Mouse (Mus musculus) regulatory T cell (primary cell): ENCODE data around the gene Med4.
"Not testable (repeated sequence)": the region's sequence is repeated elsewhere in the genome, so short reads cannot be mapped to it uniquely, and the experiment has no call there.

Experiments
- in situ Hi-C: fragments of 300-600 bp; cut with MboI, MseI; formaldehyde crosslinking; loops from one replicate; pipeline ENCODE4 v1.15.1; 2025; ENCODE audit warnings: high pct_unique_total_duplicates

The Med4 gene

DNA sequence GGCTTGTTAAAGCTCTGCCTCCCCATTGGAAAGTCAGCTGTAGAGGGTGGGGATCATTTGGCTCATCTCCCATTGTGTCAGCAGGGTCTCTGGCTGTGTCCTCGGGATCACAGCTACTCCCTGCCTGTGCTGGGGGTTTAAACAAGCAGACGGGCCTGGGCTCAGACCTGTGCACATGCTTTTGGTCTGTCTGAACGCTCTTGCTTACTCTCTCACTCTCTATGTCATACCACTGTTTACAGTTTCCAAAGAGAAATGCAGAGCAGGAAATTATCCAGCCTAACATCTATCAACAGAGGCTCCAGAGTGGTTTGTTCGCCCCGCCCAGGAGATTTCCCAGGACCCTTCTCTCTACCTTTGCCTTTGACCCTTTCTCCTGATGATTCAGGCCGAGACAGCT, 8.1 kb upstream of the Med4 start:
- in situ Hi-C loops, result no loop called here

DNA sequence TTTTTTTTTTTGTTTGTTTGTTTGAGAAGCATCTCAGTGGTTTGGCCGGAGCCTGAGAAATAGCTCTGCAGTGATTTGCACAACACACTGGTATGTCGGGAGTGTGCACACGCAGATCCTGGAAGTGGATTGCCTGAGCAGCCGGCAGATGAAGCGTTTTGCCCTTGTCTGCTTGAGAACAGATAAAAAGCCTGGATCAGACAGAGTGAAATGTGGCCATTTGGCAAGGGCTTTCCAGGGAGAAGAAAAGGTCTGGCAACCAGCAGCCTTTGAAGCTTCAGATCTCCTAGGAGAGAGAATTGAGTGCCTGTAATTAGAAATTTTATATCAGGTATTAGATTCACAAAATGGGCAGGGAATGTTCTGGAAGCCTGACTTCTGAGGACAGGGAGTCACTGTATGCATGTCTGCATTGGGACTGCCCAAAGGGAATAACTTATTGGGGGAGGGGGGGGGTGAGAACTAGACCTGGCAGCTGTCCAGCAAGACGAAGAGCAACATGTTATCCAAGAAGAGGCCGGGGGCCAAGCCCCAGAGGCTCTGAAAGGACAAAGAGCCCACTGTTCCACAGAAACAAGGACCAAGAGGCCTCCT, 7.1 kb upstream of the Med4 start:
- in situ Hi-C loops, result no loop called here

DNA sequence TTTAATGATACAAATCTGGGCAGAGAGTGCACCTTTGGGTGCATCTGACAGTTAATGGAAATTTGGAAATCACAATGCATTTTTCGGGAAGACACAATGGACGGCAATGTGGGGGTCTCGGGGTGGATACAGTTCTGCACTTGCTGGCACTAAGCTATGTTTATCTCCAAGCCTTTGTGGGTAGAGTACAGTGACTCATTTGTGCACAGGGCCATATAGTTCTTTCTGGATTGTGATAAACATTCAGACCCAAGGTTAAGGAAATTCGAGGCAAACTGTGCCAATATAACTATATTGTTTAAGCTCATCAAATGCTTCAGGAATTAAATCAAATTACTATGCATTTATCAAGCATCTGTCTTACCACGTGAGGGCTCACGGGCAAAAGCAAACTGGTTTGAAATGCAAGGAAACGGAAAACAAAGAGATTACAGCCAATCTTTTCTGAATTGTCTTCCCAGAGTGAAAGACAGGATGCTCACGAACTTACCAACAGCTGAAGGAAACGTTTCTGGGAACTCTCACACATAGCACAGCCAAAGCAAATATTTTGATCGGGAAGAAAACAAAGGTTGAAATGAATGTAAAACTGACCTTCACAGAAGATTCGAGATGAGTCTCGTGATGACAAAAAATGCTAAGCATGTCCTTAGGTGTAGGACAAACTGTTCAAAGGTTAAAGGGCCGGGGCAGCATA, 6.4 kb upstream of the Med4 start:
- in situ Hi-C loops, result no loop called here

DNA sequence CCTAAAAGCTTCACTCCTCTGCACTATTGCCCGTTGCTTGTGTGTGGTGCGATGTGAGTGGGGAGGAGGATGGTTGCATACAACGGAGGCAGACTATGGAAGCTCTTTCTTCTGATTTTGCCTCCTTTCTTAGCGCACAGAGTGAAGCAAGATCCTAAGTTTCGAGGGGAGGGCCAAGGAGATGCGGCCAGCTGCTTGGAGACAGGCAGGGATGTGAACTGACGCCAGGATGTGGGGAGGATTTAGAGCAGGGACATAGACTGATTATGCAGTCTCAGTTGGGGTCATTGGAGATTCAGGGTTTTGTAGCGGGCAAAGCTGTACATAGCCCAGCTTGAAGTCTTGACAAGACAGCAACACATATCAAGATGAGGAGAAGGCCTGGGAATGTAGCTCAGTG, 3.5 kb upstream of the Med4 start:
- in situ Hi-C loops, result no loop called here

DNA sequence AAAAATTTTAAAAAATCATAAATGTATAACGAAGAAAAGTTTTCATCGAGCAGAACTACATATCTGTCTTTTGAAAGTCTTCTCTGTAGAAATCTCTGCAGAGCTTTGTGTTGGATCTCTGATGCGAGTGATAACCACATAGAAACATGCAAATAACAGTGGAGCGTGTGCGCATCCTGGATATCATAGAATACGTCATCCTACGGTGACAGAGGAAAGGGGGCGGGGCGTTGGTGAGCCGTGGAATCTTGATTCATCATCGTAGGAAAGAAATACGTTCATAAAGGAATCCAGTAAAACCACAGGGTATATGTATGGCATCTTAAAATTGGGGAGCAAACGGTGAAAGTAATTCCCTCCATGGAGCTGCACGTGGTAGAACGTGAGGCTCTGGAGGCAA, 2.6 kb upstream of the Med4 start:
- in situ Hi-C loops, result no loop called here

DNA sequence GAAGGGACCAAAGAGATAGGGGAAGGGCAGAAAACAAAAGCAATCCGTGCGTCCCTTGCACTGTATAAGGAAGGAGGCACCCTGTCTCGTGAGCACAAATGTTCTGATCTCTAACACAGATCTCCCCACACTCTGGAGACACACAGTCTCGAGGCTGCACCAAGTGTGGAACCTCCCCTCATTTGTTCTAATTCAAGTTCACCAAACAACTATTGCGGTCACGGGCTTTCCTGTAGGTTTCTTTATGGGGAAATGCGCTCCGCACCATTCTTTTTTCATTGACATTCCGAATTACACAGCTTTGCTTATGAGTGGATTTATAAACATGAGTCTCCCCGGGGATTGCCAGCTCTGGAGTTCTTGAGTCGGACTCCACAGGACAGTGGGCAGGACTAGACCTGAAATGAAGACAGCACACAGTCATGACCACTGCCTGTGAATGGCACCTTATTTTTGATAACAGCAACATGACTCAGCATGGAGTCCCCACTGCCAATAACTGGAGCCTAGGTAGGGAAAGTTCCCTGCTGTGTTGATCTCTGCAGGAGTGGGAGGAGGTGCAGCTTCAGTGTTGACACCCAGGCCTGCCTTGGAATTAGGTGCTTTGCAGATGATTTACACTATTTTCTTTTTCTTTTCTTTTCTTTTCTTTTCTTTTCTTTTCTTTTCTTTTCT, 2.0 kb upstream of the Med4 start:
- in situ Hi-C loops, result no loop called here

DNA sequence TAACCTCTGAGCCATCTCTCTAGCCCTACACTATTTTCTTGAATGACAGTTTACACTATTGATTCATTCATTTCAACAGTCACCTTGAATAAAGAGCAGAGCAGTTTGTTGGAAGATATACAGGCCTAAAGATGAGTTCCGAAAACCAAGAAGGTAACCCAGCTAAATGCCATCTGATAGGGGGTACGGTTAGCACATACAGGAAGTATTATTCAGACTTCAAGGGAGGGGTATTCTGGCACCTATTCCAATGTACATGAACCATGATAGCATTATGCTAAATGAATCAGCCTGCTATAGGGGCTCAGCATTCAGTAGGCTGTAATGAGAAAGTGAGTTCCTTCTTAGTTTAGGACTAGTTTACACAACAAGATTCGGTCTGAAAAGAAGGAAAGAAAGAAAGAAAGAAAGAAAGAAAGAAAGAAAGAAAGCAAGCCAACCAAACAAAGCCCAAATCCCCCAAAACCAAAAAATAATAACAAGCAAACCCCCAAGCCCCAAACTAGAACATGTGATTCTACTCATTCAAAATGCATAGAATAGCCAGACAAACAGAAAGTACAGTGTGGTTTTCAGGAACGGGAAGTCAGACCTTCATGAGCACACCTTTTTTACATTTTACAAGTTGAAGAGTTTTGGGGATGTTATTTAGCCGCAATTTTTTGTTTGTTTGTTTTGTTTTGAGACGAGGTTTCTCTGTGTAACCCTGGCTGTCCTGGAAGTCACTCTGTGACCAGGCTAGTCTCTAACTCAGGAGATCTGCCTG, 1.0 kb upstream of the Med4 start:
- in situ Hi-C loops, result no loop called here

DNA sequence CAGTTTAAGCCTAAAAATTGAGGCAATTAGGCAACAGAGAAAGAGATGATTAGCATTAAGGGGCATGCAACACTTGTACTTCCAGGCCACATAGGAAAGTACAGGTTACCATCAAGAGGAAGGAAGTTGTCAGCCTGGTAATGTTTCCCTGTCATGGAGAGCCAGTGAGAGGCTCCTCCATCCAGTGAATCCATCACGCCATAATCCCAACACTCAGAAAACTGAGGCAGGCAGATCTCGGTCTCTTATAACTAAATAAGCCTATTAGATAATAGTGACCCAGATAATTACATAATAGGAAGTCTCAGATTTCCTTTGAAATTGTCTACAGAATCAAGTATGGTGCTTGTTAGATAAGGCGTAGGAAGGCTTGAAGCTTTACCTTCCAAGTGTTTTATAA, 14.3 kb downstream of the Med4 start:
- in situ Hi-C loops, result no loop called here

DNA sequence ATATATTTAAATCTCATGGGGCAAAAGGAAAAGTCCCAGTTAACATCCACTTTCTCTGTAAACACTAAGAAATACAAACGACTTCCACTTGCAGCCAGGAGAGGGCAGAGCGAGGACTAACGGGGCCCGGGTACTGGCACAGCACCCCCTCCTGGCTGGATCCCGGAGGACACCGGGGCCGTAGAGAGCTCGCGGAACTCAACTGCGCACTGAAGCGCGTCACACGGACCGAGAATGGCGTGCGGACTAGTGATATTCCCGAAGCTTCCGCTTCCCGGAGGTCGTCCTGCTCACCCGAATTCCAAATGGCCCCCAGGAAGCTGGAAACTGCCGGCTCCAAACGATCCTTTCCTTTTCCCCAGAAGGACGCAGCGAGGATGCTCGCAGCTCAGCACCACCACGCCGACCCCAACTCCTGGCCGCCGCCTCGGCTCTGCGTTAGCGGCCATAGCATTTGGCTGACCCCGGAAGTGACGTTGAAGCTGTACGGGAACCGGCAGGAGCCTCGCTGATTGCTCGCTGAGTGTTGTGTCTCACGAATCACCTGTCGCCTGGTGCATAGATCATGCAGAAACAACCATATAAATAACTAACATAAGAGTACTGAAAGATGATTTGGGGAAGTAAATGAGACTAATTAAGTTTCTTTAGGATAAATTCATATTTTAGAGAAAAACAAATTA, 15.1 kb downstream of the Med4 start, which contains the start of gene Sucla2:
Sucla2 (plus strand) TSS at position 554 of the 683 bp plus-strand sequence.
- in situ Hi-C loops, result no loop called here

DNA sequence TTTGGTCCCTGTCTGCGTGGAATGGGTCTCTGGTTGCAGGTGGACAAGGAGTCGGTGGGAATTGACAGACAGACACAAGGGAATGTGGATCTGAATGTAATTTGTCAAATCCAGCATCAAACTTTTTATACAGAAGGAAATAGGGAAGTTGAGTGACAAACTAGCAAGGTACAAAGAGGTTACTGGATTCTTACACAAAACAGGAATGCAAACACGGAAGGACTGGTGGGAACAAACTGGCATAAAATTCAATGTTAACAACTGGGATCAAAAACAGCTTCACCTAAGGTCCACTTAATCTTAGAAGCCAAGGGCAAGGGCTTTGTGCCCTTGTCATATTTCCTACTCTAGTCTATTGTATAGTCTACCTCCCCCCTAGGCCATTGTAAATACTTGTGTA, 18.8 kb downstream of the Med4 start:
- in situ Hi-C loops, result not testable (repeated sequence)

DNA sequence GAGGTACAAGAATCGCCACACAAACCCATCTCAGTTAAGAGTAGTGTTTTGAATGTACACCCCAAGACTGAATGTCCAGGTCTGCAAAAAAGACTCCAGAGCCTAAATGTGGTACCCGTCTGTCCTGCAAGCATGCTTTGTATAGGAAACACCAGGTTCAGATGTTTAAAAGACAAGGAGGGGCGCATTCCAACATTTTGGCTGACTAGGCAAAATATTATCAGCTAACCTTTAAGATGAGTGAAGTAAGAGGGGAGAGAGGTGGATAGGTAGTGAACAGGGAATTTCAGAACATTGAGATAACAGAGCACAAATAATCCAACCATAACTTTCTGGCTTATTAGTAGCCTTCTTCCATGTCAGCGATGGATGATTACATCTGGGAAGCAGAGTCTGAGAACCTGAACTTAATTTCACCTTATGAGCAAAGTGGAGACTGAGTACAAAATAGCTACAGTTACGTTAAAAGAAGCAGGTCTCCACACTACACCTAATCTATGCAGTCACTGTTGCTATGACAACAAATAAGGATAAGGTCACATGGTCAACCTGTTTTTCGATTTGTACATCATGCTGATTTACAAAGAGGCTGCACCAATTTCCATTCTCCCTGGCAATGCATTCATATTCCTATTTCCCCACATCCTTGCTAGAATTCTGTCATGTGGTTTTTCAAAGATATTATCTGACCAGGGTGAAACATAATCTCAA, 24.1 kb downstream of the Med4 start:
- in situ Hi-C loops, result no loop called here

DNA sequence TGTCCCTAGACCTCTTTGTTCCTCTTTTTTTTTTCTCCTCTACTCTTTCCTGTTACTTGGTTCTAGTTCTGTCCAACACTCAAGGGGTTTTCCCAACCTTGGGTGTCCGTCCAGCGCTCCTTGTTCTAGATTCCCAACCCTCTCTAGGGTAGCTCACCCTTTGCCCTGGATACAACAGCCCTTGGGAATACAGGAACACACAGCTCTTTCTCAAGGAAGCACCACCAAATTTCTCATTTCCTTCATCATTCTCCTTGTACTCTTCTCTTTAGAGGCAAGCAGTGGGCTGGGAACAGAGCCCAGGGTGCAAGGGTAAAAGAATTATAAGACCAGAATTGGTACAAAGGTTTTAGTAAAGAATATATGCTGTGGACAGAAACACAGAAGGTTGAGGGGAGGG, 25.8 kb downstream of the Med4 start:
- in situ Hi-C loops, result no loop called here

DNA sequence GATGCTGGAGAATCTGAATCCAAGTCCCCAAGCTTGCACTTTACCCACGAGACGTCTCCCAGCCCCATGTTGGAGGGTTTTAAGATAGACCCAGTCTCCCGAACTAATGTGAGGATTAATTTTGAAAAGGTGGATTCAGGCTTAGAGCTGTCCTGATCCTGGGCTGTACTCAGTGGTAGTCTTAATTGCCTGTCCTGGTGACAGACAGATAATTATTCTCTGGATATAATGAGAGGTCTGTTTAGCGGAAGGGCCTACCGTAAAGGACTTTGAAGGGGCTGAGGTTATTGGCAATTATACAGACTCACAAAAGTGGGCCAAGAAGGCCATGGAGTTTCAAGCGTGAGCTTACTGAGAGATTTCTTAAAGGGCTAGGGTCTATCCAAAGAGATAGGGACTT, 34.0 kb downstream of the Med4 start:
- in situ Hi-C loops, result no loop called here

DNA sequence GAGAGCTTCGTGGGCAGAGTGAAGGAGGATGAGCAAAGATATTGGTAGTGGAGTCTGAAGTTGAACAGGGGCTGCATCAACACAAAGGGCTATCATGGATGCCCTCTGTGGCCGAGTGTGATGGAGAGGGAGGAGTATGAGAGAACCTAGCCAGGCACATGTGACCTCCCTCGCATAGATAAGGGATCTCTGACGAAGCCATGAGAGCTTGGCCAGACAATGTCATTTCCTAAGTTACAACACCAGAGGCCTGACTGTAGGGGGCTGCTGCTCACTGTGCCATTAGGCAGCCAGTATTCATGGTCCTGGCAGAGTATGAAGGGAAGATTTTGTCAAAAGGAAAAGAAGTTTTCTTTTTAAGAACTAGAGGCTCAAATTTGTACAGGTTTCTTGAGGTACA, 37.2 kb downstream of the Med4 start:
- in situ Hi-C loops, result no loop called here

DNA sequence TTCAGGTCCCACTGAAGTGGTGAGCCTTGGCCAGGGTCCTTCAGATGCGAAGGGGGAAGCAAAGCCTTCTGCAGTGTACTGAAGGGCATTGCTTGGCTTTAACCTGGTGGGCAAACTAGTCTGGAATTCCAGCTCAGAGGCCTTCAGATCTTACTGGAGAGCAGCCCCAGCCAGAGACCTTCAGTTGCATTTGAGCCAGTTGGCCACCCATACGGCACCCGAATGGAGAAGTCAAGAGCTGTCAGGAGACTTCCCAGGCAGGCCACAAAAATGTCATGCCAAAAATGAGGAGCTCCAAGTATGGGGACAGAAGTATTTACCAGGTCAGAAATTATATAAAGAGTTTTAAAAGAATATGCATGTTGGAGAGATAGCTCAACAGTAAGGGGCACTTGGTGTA, 38.2 kb downstream of the Med4 start, which contains the start of gene Nudt15:
Nudt15 (minus strand) TSS at position 192 of the 400 bp plus-strand sequence.
- in situ Hi-C loops, result no loop called here

DNA sequence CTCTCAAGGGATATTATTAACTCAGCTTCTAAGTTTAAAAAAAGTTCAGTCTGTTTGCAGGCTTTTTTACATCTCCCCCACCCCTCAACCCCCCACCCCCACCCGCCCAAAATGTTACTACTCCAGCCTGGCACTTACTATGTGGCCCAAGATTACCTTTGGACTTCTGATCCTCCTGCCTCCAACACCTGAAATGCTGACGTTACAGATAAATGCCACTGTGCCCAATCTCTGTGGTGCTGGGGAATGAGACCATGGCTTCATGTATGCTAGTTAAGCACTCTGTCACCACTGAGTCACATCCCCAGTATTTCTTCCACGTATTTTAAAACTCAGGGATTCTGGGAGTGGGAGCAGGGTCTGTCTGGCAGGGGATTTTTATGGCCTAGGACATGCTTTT, 40.5 kb downstream of the Med4 start:
- in situ Hi-C loops, result no loop called here

DNA sequence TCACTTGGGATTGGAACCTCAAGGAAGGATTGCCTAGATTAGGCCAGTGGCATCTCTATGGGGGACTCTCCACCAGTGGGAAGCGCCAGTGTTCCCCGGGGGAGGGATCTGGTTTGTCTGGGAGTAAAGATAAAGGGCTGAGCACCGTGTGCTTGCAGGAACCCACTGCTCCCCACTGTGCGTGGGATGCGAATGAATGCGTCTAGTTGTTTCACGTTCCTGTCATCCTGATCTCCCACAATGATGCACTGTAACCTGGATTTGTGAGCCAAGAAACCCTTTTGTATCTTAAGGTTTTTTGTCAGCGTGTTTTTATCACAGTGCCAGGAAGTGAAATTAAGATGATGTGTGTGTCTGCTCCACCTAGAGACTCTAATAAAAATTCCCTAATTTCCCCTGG, 40.9 kb downstream of the Med4 start:
- in situ Hi-C loops, result no loop called here

DNA sequence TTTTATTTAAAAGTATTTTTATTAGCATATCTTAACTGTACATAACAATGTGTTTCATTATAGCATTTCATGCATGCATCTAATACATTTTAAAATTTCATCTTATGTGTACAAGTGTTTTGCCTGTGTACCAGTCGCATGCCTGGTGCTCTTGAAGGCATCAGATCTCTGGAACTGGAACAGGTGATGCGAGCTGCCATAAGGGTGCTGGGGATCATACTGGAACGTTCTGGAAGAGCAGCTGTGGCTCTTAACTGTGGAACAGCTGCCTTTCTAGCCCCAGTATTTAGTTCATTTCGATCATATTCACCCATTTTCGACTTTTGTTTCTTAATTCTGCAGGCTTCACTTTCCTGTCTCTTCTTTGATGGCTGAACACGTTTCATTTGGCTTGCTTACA, 41.3 kb downstream of the Med4 start:
- in situ Hi-C loops, result no loop called here

DNA sequence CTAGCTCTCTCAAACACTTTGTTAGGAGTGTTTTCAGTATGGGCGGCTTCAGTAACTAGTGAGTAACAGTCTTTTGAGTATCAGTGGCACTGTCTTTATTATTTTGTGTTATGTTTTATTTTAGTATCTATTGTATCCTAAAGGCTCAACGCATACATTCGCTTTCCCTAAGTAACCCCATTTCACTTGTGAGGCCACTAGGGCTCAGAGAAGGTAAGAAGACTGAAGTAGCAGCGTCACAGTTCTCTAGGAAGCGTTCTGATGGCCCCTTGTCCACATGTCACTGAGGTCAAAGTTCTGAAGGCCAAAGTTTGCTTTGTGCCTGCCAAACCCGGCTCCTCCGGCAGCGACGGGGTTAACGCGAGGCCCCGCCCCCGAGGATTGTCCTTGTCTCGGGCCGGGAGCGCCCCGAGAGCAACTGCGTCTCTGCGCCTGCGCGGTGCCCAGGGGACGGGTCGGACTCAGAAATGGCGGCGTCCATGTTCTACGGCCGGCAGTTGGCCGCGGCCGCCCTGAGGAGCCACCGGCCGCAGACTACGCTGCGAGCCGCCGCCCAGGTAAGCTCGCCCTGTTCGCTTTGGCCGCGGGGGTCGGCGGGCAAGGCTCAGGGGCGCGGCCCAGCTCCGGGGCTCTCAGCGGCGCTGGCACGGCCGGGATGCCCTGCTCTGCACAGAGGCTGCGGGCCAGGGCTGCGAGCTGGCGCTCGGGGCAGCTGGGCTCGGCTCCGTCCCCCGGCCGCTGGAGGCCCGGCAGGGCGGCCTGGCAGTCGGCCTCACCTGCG, 42.7 kb downstream of the Med4 start:
- in situ Hi-C loops, result no loop called here

DNA sequence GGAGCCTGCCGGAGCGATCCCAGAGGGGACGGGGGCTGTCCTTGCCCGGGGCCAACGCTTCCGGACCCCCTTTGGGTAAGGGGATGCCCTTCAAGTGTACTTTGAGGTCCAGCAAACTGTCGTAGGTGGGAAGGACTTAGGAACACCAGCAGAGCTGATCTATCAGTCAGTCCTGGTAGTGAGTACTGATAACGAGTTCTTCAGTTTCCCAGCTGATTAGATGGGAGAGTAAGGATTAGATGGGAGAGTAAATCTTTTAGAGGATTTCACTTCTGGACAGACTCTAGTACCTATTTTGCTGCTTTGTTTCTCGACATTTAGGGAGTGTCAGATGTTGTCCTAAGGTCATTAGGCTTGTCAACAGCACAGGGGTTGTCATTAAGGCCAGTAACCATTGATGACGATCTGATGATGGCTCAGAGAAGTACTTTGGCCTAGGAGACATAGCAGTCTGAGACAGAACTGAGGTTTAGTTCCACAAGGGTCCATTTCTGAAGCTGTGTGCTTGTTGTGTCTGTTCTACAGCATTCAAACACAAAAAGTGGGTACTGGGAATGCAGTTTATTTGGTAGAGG, 43.4 kb downstream of the Med4 start:
- in situ Hi-C loops, result no loop called here
